Mouse (Mus musculus) midbrain, embryonic 13.5 days (tissue): ENCODE data around the gene Tefm. TPM values are rescaled to one million over a fixed set of nuclear protein-coding genes. Genes with fewer than 3 reads are reported as not detected.
A peak's percentile ranks its signal among the peaks of the same experiment; 100 is the strongest.
"Not testable (repeated sequence)": the region's sequence is repeated elsewhere in the genome, so short reads cannot be mapped to it uniquely, and the experiment has no call there.

Source experiments
- ATAC-seq: fragments of 200-750 bp; cut with Nextera tagmentation; 2 replicates; pipeline ENCODE4 v1.8.0; 2017; ENCODE audit warnings: mild to moderate bottlenecking, moderate TSS enrichment, moderate library complexity
- H3K27ac ChIP-seq: fragments of 300-500 bp; sonication (generic); 2 replicates; pipeline ENCODE4 v1.5.1; 2015; ENCODE audit warnings: inconsistent platforms, mild to moderate bottlenecking, moderate library complexity
- H3K27me3 ChIP-seq: fragments of 300-500 bp; sonication (generic); 2 replicates; pipeline ENCODE4 v1.6.1; 2015; ENCODE audit warnings: mild to moderate bottlenecking, inconsistent platforms
- H3K36me3 ChIP-seq: fragments of 300-500 bp; sonication (generic); 2 replicates; pipeline ENCODE4 v1.6.1; 2015; ENCODE audit warnings: mild to moderate bottlenecking, inconsistent platforms
- H3K4me1 ChIP-seq: fragments of 300-500 bp; sonication (generic); replicated peaks from 2 replicates; pipeline ENCODE4 v1.6.1; 2015; ENCODE audit warnings: inconsistent platforms
- H3K4me2 ChIP-seq: fragments of 300-500 bp; sonication (generic); replicated peaks from 2 replicates; pipeline ENCODE4 v1.6.1; 2015; ENCODE audit warnings: moderate library complexity, mild to moderate bottlenecking, inconsistent platforms
- H3K4me3 ChIP-seq: fragments of 300-500 bp; sonication (generic); replicated peaks from 2 replicates; pipeline ENCODE4 v1.5.1; 2015; ENCODE audit warnings: mild to moderate bottlenecking, inconsistent platforms
- H3K9ac ChIP-seq: fragments of 300-500 bp; sonication (generic); replicated peaks from 2 replicates; pipeline ENCODE4 v1.6.1; 2015; ENCODE audit warnings: mild to moderate bottlenecking, inconsistent platforms
- H3K9me3 ChIP-seq: fragments of 300-500 bp; sonication (generic); 2 replicates; pipeline ENCODE4 v1.6.1; 2016; ENCODE audit warnings: mild to moderate bottlenecking, inconsistent platforms
- WGBS: fragments of 180-500 bp; shearing (Covaris S2); methylation state at CpG from one replicate; pipeline ENCODE4 v1.1.7; 2015; 5-methylcytosine and 5-hydroxymethylcytosine counted together
- polyA plus RNA-seq: library from polyadenylated mRNA; unstranded; fragments of >200 nt; fragmentation: Nextera tagmentation; extraction: Ambion mirVana; gene quantifications from 2 replicates; pipeline ENCODE4 v1.2.1, GENCODE M21; 2015

Tefm gene
- polyA plus RNA-seq, 1 experiment from 2014 or later = 28.3 TPM

- peak within 1 kb of the TSS; percentile 66 for H3K9ac ChIP-seq
- WGBS = 3% methylated on average over 47 of the region's 47 CpGs
- no peaks in the 10 kb centered on the region for H3K36me3 ChIP-seq
- no peak within 1 kb of the TSS for H3K27ac ChIP-seq
- peaks cover 47% of the 10 kb centered on the region for H3K27me3 ChIP-seq
- H3K4me2 ChIP-seq = peak within 1 kb of the TSS; percentile 73
- no peaks in the 10 kb centered on the region for H3K9me3 ChIP-seq
- peak; percentile 67 for ATAC-seq
- H3K4me1 ChIP-seq = peaks cover 7% of the 10 kb centered on the region
- peak within 1 kb of the TSS; percentile 49 for H3K4me3 ChIP-seq
Observed at GRCm38 (mm10) chr11:80153857-80154495, 12.0 kb upstream of the Tefm start, which contains the start of gene Adap2. Gene Adap2, plus strand, starts transcription at chr11:80154105.

DNA sequence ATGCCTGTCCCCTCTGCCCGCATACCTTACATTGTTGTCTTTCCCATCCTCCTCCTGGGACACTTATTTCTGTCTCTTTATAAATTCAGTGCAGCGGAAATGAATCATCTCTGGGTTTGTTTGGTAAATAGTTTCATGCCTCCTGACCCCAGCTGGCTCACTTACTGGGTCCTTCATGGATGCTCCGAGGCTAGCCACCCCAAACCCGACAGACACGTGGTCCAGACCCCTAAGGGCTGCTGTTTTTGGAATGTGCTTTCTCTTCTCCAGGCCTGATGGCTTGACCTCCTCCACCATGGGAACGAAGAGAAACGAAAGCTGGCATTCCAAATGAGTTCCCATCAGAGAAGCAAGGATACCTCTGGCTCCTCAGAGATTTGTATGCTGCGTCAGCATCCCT, 10.4 kb upstream of the Tefm start:
- Histone ChIP-seq H3K9ac (no peak overlapping the region), H3K9me3 (no peaks in the 10 kb centered on the region), H3K4me3 (no peak overlapping the region), H3K36me3 (no peaks in the 10 kb centered on the region), H3K4me2 (no peak overlapping the region), H3K4me1 (peaks cover 7% of the 10 kb centered on the region), H3K27me3 (peaks cover 47% of the 10 kb centered on the region), H3K27ac (no peak overlapping the region)
- ATAC-seq = no peak
- WGBS = 82% methylated on average over 8 of the region's 8 CpGs

DNA sequence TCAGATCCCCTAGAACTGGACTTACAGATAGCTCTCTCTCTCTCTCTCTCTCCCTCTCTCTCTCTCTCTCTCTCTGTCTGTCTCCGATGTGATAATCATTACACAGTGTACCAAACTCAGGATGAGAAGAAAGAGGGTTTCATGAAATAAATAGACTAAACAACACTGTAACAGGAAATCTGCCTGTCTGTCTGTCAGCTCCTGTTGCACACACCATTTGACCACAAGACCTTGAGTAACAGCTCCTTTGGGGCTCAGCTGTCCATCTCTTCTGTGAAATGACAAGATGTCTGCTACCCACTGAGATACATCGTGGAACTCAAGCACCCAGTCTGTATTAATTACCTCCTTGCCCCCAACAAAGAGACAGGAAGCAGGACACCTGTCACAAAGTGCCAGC, 9.6 kb upstream of the Tefm start:
- no peak for ATAC-seq

DNA sequence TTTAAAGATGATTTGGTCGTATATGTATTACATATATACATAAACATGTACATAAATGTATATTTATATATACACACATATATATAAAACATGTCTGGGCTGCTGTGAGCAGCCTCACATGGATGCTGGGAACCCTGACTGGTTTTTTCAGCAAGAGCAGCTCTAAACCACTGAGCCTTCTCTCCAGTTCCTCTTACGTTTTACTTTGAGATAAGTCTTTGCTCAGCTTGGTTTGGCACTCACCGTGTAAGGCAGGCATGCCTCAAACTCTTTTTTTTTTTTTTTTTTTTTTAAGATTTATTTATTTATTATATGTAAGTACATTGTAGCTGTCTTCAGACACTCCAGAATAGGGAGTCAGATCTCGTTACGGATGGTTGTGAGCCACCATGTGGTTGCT, 8.6 kb upstream of the Tefm start:
- Histone ChIP-seq H3K9me3 (no peaks in the 10 kb centered on the region), H3K4me1 (peaks cover 7% of the 10 kb centered on the region)
- no peak for ATAC-seq

More for the DNA sequence above, 9.6 kb upstream of the Tefm start:
- no peak overlapping the region for H3K9ac ChIP-seq
- no peak overlapping the region for H3K4me3 ChIP-seq
- peaks cover 47% of the 10 kb centered on the region for H3K27me3 ChIP-seq
- peaks cover 7% of the 10 kb centered on the region for H3K4me1 ChIP-seq
- WGBS = 71% methylated on average over 2 of the region's 2 CpGs
- no peaks in the 10 kb centered on the region for H3K9me3 ChIP-seq
- H3K36me3 ChIP-seq = no peaks in the 10 kb centered on the region
- no peak overlapping the region for H3K27ac ChIP-seq
- no peak overlapping the region for H3K4me2 ChIP-seq

GRCm38 (mm10) chr11:80149412-80150023, 7.5 kb upstream of the Tefm start:
- Histone ChIP-seq H3K4me3 (no peak overlapping the region), H3K36me3 (no peaks in the 10 kb centered on the region), H3K9me3 (no peaks in the 10 kb centered on the region), H3K9ac (no peak overlapping the region), H3K27me3 (peaks cover 28% of the 10 kb centered on the region), H3K4me2 (no peak overlapping the region), H3K27ac (no peak overlapping the region), H3K4me1 (peaks cover 6% of the 10 kb centered on the region)
- WGBS = 90% methylated on average over 8 of the region's 8 CpGs
- ATAC-seq = no peak

More for the DNA sequence above, 8.6 kb upstream of the Tefm start:
- Histone ChIP-seq H3K27ac (no peak overlapping the region), H3K4me3 (no peak overlapping the region), H3K36me3 (no peaks in the 10 kb centered on the region), H3K27me3 (peaks cover 39% of the 10 kb centered on the region), H3K9ac (no peak overlapping the region), H3K4me2 (no peak overlapping the region)
- WGBS = 76% methylated on average over 5 of the region's 5 CpGs

GRCm38 (mm10) chr11:80148974-80149373, 7.0 kb upstream of the Tefm start:
- not testable (repeated sequence) for H3K27ac ChIP-seq, H3K4me1 ChIP-seq, H3K9ac ChIP-seq, H3K36me3 ChIP-seq, H3K9me3 ChIP-seq, H3K4me2 ChIP-seq, ATAC-seq, H3K4me3 ChIP-seq
- peaks cover 23% of the 10 kb centered on the region for H3K27me3 ChIP-seq
- 63% methylated on average over 2 of the region's 4 CpGs for WGBS

DNA sequence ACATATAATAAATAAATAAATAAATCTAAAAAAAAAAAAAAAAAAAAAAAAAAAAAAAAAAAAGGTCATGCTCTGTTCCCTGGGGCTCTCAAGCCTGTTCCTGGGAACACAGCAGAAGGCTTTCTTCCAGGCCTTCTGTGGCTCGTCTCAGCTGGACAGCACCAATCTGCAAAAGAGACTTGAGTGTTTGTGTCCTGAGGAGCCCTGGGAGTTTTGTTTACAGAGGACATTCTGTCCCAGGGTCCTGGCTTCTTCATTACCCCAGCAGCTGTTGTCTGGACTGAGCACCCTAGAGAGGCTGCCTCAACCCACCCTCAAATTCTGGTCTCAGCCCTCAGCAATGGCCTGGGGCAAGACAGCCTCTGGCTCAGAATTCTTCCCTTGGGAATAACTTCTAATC, 6.3 kb upstream of the Tefm start:
- H3K4me3 ChIP-seq = no peak overlapping the region
- no peak overlapping the region for H3K4me2 ChIP-seq
- no peaks in the 10 kb centered on the region for H3K9me3 ChIP-seq
- H3K36me3 ChIP-seq = no peaks in the 10 kb centered on the region
- no peak for ATAC-seq
- no peak overlapping the region for H3K27ac ChIP-seq
- H3K27me3 ChIP-seq = peaks cover 16% of the 10 kb centered on the region
- no peak overlapping the region for H3K9ac ChIP-seq
- WGBS = 52% methylated on average over 1 of the region's 1 CpGs
- H3K4me1 ChIP-seq = no peaks in the 10 kb centered on the region

DNA sequence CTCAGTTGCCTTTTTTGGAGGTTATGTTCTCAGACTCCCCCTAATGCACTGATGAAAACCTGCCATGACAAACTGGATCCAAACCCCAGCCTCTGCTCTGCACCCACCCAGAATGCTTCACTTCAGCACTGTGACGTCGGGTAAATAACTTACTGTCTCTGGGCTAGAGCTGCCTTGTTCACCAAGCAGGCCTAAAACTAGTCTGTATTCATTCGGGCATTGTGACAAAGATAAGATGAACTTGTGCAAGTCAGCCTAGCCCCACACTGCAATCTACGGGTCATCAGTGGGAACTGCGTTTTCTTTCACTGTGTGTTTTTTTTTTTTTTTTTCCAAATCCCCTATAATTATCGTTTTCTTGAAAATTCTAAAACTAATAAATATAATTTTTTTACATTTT, 5.8 kb upstream of the Tefm start:
- Histone ChIP-seq H3K9me3 (no peaks in the 10 kb centered on the region), H3K4me1 (peaks cover 3% of the 10 kb centered on the region), H3K4me3 (no peak overlapping the region), H3K36me3 (no peaks in the 10 kb centered on the region), H3K27ac (no peak overlapping the region), H3K27me3 (peaks cover 11% of the 10 kb centered on the region), H3K4me2 (no peak overlapping the region), H3K9ac (no peak overlapping the region)
- 81% methylated on average over 6 of the region's 6 CpGs for WGBS
- no peak for ATAC-seq

DNA sequence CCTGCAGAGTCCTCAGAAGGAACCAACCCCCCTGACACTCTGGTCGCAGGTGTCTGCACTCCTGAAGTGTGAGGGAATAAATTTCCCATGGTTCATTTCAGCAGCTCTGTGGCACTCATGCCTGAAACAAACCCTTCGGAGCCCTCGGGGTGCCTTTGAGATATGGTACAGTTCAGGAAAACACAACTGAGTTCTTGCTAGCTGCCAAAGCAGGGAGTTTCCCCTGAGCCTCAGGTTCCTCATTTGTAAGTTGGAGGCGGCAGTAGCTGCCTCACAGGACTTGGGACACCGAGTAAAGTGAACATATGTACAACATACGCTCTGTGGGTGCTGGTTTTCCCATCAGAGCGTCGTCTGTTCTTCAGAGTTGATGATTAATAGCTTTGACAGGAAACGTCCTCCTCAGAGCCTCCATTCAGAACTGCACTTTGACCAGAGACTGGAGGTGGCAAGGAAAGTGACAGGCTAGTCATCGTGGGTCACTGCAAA, 3.9 kb upstream of the Tefm start:
- Histone ChIP-seq H3K4me3 (no peak overlapping the region), H3K4me1 (peaks cover 14% of the 10 kb centered on the region), H3K27ac (no peak overlapping the region), H3K27me3 (no peaks in the 10 kb centered on the region), H3K4me2 (no peak overlapping the region), H3K36me3 (no peaks in the 10 kb centered on the region), H3K9ac (no peak overlapping the region), H3K9me3 (no peaks in the 10 kb centered on the region)
- WGBS = 78% methylated on average over 10 of the region's 10 CpGs
- ATAC-seq = no peak

DNA sequence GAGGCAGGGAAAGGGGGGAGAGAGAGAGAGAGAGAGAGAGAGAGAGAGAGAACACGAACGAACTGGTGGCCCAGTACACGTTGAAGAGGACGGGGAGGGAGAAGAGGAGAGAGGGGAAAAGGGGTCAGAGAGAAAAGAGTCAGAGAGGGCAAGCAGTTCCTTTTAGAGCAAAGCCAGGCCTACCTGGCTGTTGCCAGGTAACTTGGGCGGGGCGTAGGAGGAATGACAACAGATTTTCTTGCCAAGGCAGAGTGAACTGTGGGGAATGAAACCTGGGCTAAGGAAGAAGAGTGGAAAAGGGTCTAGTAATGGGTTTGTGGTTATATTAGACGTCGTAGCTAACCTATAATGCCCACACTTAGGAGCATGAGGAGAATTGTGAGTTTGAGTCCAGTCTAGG, 897 bp upstream of the Tefm start:
- WGBS = 39% methylated on average over 8 of the region's 8 CpGs
- peak overlapping the region; percentile 73 for H3K4me2 ChIP-seq
- H3K27me3 ChIP-seq = no peaks in the 10 kb centered on the region
- H3K36me3 ChIP-seq = peaks cover 12% of the 10 kb centered on the region
- peaks cover 17% of the 10 kb centered on the region for H3K4me1 ChIP-seq
- peak overlapping the region; percentile 88; the same call in 1 of the 2 replicates for H3K9ac ChIP-seq
- H3K4me3 ChIP-seq = peak overlapping the region; percentile 85
- ATAC-seq = no peak
- no peaks in the 10 kb centered on the region for H3K9me3 ChIP-seq
- no peak overlapping the region for H3K27ac ChIP-seq

DNA sequence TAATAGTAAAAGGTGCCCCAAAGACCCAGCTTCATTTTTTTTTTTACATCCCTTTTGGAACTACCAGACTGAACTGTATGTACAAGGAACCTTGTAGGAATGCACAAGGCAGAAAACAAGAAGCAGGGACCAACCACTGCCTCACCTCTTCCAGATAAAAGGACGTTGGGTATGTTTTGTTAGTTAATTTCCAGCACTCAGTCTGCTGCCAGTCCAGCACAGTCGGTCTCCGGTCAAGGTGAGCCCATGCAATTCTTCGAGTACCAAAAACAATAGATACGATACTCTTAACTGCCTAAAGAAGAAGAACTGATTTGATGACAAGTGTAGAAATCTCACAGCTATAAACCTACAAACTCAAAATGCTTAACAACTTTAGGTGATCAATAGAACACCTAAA, 4.2 kb downstream of the Tefm start:
- WGBS = 90% methylated on average over 5 of the region's 5 CpGs
- H3K9me3 ChIP-seq = no peaks in the 10 kb centered on the region
- H3K27me3 ChIP-seq = no peaks in the 10 kb centered on the region
- no peak overlapping the region for H3K4me2 ChIP-seq
- H3K27ac ChIP-seq = no peak overlapping the region
- peaks cover 41% of the 10 kb centered on the region for H3K36me3 ChIP-seq
- H3K4me3 ChIP-seq = no peak overlapping the region
- H3K4me1 ChIP-seq = peaks cover 14% of the 10 kb centered on the region
- H3K9ac ChIP-seq = no peak overlapping the region
- no peak for ATAC-seq

DNA sequence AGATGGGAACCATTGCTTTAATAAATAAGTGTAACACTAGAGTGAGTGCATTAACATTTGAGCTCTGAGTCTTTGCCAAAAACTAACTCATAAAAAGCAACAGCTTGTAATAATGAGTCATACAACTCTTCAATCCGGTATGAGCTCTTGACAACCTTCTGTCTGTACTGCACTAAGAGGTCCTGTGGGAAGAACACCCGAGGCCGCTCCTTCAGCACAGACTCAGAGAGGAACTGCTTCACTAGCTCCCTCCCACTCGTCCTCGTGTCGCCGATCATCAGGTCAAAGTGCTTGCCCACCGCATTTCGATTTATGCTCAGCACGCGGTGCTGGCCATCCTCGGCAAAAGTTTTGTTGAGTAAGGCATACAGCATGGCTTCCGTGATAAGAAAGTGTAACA, 5.2 kb downstream of the Tefm start:
- H3K9me3 ChIP-seq = no peaks in the 10 kb centered on the region
- H3K27me3 ChIP-seq = no peaks in the 10 kb centered on the region
- no peak overlapping the region for H3K9ac ChIP-seq
- 94% methylated on average over 13 of the region's 13 CpGs for WGBS
- no peak overlapping the region for H3K27ac ChIP-seq
- no peak for ATAC-seq
- H3K4me1 ChIP-seq = peaks cover 9% of the 10 kb centered on the region
- H3K4me2 ChIP-seq = no peak overlapping the region
- no peak overlapping the region for H3K4me3 ChIP-seq
- peaks cover 49% of the 10 kb centered on the region for H3K36me3 ChIP-seq
